Mouse (Mus musculus): ENCODE data around the gene Gm17622.

DNA sequence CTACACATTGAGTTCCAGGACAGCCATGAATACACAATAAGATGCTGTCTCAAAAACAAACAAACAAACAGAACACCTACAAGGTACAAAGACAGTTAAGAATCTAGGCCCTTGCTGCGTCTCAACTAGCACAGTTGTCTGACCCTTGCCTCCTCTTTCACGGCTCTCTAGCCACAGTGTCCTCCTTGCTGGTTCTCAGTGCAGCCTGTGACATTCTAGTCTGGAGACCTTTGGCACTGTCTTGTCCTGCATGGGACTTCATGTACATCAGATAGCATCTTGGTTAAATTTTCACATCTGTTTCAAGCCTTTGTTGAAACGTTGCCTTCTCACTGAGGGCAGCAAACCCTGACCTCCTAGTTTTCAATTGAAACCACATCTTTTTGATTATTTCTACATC, 38.2 kb downstream of the Gm17622 start:
- TF ChIP-seq POLR2A (IDR thresholded peaks at IDR 0.05; ENCODE audit: control insufficient read depth, extremely low read depth, insufficient read depth, low read length, poor library complexity) (no peak), CTCF (IDR thresholded peaks at IDR 0.05; ENCODE audit: borderline replicate concordance, control insufficient read depth, extremely low read depth, insufficient read depth, low read length, poor library complexity) (no peak)

All from thymus, adult 2 months (tissue).